Mouse (Mus musculus): Measurements from ENCODE around the gene Akap1.

Akap1 gene

GRCm38 (mm10) chr11:88878011-88878410 is 13.6 kb upstream of the Akap1 start:
- DNase-seq (ENCODE audit: low spot score in 2 of 2): no peak

GRCm38 (mm10) chr11:88873667-88874030 is 9.3 kb upstream of the Akap1 start:
- no peak for DNase-seq (ENCODE audit: low spot score in 2 of 2)

GRCm38 (mm10) chr11:88873027-88873666 is 8.8 kb upstream of the Akap1 start:
- no peak for DNase-seq (ENCODE audit: low spot score in 2 of 2)

GRCm38 (mm10) chr11:88869443-88869842 is 5.1 kb upstream of the Akap1 start:
- DNase-seq (ENCODE audit: low spot score in 2 of 2): no peak

GRCm38 (mm10) chr11:88863904-88864457 is 405 bp downstream of the Akap1 start:
- DNase-seq (ENCODE audit: low spot score in 2 of 2): no peak

GRCm38 (mm10) chr11:88863071-88863903 is 1.1 kb downstream of the Akap1 start:
- DNase-seq (ENCODE audit: low spot score in 2 of 2): no peak

GRCm38 (mm10) chr11:88862355-88862754 is 2.0 kb downstream of the Akap1 start:
- DNase-seq (ENCODE audit: low spot score in 2 of 2): no peak

- DNase-seq (ENCODE audit: low spot score in 2 of 2): no peak
These were observed 3.3 kb downstream of the Akap1 start for GRCm38 (mm10) chr11:88861060-88861459.

- DNase-seq (ENCODE audit: low spot score in 2 of 2): no peak
These were observed 3.7 kb downstream of the Akap1 start for GRCm38 (mm10) chr11:88860641-88861040.

- DNase-seq (ENCODE audit: low spot score in 2 of 2): no peak
These were observed 6.9 kb downstream of the Akap1 start for GRCm38 (mm10) chr11:88857311-88858005.

- no peak for DNase-seq (ENCODE audit: low spot score in 2 of 2)
These were observed 8.0 kb downstream of the Akap1 start for GRCm38 (mm10) chr11:88856383-88856782.

GRCm38 (mm10) chr11:88855795-88856194 is 8.6 kb downstream of the Akap1 start:
- DNase-seq (ENCODE audit: low spot score in 2 of 2): no peak

GRCm38 (mm10) chr11:88853588-88853987 is 10.8 kb downstream of the Akap1 start:
- DNase-seq (ENCODE audit: low spot score in 2 of 2): no peak

GRCm38 (mm10) chr11:88852806-88853205 is 11.6 kb downstream of the Akap1 start:
- no peak for DNase-seq (ENCODE audit: low spot score in 2 of 2)

GRCm38 (mm10) chr11:88851049-88851825 is 13.1 kb downstream of the Akap1 start:
- no peak for DNase-seq (ENCODE audit: low spot score in 2 of 2)

- no peak for DNase-seq (ENCODE audit: low spot score in 2 of 2)
These were observed 14.7 kb downstream of the Akap1 start for GRCm38 (mm10) chr11:88849732-88850131.

- DNase-seq (ENCODE audit: low spot score in 2 of 2): no peak
These were observed 15.1 kb downstream of the Akap1 start for GRCm38 (mm10) chr11:88849284-88849683.

GRCm38 (mm10) chr11:88848590-88848989 is 15.8 kb downstream of the Akap1 start:
- DNase-seq (ENCODE audit: low spot score in 2 of 2): peak in 1 of 2 experiments; percentile 49

- DNase-seq (ENCODE audit: low spot score in 2 of 2): no peak
These were observed 16.9 kb downstream of the Akap1 start for GRCm38 (mm10) chr11:88847281-88848006.

GRCm38 (mm10) chr11:88844384-88844783 is 20.0 kb downstream of the Akap1 start:
- DNase-seq (ENCODE audit: low spot score in 2 of 2): no peak

GRCm38 (mm10) chr11:88843305-88843704 is 21.1 kb downstream of the Akap1 start:
- no peak for DNase-seq (ENCODE audit: low spot score in 2 of 2)
